In the genomic region with DNA sequence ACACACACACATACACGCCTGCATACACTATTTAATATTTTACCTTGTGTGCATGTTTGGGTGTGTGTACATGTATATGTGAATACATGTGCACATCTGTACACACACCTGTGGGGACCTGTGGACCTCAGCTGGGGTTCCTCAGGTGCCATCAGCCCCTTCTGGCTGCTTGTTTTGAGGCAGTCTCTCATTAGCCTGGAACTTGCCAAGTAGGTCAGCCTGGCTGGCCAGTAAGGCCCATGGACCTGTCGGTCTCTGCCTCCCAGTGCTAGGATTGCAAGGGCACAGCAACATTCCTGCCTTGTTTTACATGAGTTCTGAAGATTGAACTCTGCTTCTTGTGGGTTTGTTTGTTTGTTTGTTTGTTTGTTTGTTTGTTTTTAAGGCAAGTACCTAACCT, we compare ENCODE assay signal across 19 mouse cellular contexts.
A peak's percentile ranks its signal among the peaks of the same experiment; 100 is the strongest.
DNase-seq lines count a peak whose midpoint lies in the region; ATAC-seq and TF ChIP-seq lines count a peak whose summit lies in the region.
"Had no signal": no experiment of that assay in that cellular context is flagged by ENCODE, and none has a peak within 500 bp of the region (broad histone marks: within the 10 kb centered on the region; RNA-seq: fewer than 3 reads in every experiment).

No protein-coding gene starts in this region.

- no peak for TF ChIP-seq EP300 in liver, postnatal 0 days (IDR thresholded peaks at IDR 0.05; ENCODE audit: low read depth)

- peak; percentile 72 for DNase-seq in cerebellum, adult 9-10 months
- DNase-seq in cerebellum, postnatal 10 days, result no peak
- peak; percentile 6 for DNase-seq in liver, adult 2 months (ENCODE audit: extremely low read depth, low read depth, low spot score)
- DNase-seq in liver, postnatal 0 days, result no peak
- DNase-seq in cerebellum, postnatal 25 days, result peak; percentile 59 to 68
- no peak for DNase-seq in spleen, postnatal 10 days (ENCODE audit: low spot score in 2 of 2)
- DNase-seq: adrenal gland, adult 2 months; adrenal gland, postnatal 25 days; forebrain, postnatal 0 days; gastrocnemius, postnatal 14 days; heart, adult 2 months; heart, postnatal 14 days; kidney, adult 11 months had no signal

- no peaks in the 10 kb centered on the region for H3K27me3 ChIP-seq in liver, adult 2 months (ENCODE audit: control insufficient read depth, insufficient read depth, low read length)
- no peaks in the 10 kb centered on the region for H3K27me3 ChIP-seq in liver, postnatal 0 days (ENCODE audit: insufficient read depth, low read length)
- H3K27me3 ChIP-seq: embryonic facial prominence, embryonic 12.5 days; forebrain, embryonic 13.5 days; heart, embryonic 15.5 days; hindbrain, embryonic 13.5 days had no signal

- no peak for ATAC-seq in liver, postnatal 0 days
- ATAC-seq: forebrain, embryonic 13.5 days; forebrain, postnatal 0 days; hindbrain, postnatal 0 days had no signal

- no peak overlapping the region for H3K9ac ChIP-seq in liver, adult 2 months (ENCODE audit: low read depth, low read length)
- no peak overlapping the region for H3K9ac ChIP-seq in liver, postnatal 0 days (replicated peaks)
- H3K9ac ChIP-seq: embryonic facial prominence, embryonic 12.5 days; forebrain, embryonic 13.5 days; forebrain, postnatal 0 days; heart, embryonic 15.5 days had no signal

- H3K4me1 ChIP-seq in liver, adult 2 months (ENCODE audit: control insufficient read depth, insufficient read depth, low read length), result no peaks in the 10 kb centered on the region
- H3K4me1 ChIP-seq in liver, postnatal 0 days (ENCODE audit: insufficient read depth), result 0 out of 2 replicates have a peak, but pooled peaks cover 1% of the 10 kb centered on the region
- H3K4me1 ChIP-seq: heart, embryonic 15.5 days had no signal

- H3K36me3 ChIP-seq in liver, adult 2 months (ENCODE audit: control insufficient read depth, insufficient read depth, low read length), result no peaks in the 10 kb centered on the region
- H3K36me3 ChIP-seq in liver, postnatal 0 days (replicated peaks; ENCODE audit: insufficient read depth, low read length), result no peaks in the 10 kb centered on the region
- H3K36me3 ChIP-seq: heart, embryonic 15.5 days had no signal

- no peak overlapping the region for H3K4me3 ChIP-seq in liver, adult 2 months (ENCODE audit: insufficient read depth, low read depth, low read length)
- no peak overlapping the region for H3K4me3 ChIP-seq in liver, postnatal 0 days (ENCODE audit: low read depth, low read length)
- H3K4me3 ChIP-seq: embryonic facial prominence, embryonic 12.5 days; forebrain, embryonic 13.5 days; heart, adult 2 months; heart, embryonic 15.5 days; hindbrain, embryonic 13.5 days had no signal

- 57% methylated on average over 2 of the region's 2 CpGs for WGBS in liver, adult 2 months
- WGBS in liver, postnatal 0 days (ENCODE audit: insufficient replicate concordance), result 67% methylated on average over 2 of the region's 2 CpGs

- no peaks in the 10 kb centered on the region for H3K79me2 ChIP-seq in liver, adult 2 months (ENCODE audit: control insufficient read depth, insufficient read depth, low read length)

- no peak overlapping the region for H3K4me2 ChIP-seq in liver, postnatal 0 days (ENCODE audit: low read depth, low read length)
- H3K4me2 ChIP-seq: embryonic facial prominence, embryonic 12.5 days; forebrain, embryonic 13.5 days; heart, embryonic 11.5 days; heart, embryonic 15.5 days; hindbrain, embryonic 13.5 days had no signal

- H3K9me3 ChIP-seq in liver, postnatal 0 days (ENCODE audit: low read length), result no peaks in the 10 kb centered on the region
- H3K9me3 ChIP-seq: embryonic facial prominence, embryonic 12.5 days; forebrain, embryonic 13.5 days; heart, embryonic 15.5 days; hindbrain, embryonic 13.5 days had no signal

- no peak overlapping the region for H3K27ac ChIP-seq in liver, adult 2 months (replicated peaks; ENCODE audit: insufficient read depth, low read depth, low read length)
- H3K27ac ChIP-seq in liver, postnatal 0 days (ENCODE audit: low read depth), result no peak overlapping the region
- H3K27ac ChIP-seq: embryonic facial prominence, embryonic 12.5 days; forebrain, embryonic 13.5 days; heart, adult 2 months; heart, embryonic 15.5 days; hindbrain, embryonic 13.5 days; hindbrain, postnatal 0 days had no signal

- no peak for TF ChIP-seq POLR2A in liver, adult 2 months (IDR thresholded peaks at IDR 0.05; ENCODE audit: extremely low read depth, insufficient read depth, low read length)

- TF ChIP-seq CTCF in liver, adult 2 months (IDR thresholded peaks at IDR 0.05; ENCODE audit: low read depth, low read length), result no peak
- TF ChIP-seq CTCF in liver, postnatal 0 days (IDR thresholded peaks at IDR 0.05; ENCODE audit: low read depth), result no peak

Comparison
In these comparisons a context has a peak if more than half of its experiments do, and no peak if none do; other contexts are left out.
1. DNase-seq: peak in cerebellum, adult 9-10 months (single experiment), liver, adult 2 months (single experiment) and cerebellum, postnatal 25 days (2 of 2); none in cerebellum, postnatal 10 days (0 of 2), liver, postnatal 0 days (single experiment) and spleen, postnatal 10 days (0 of 2).